Mouse (Mus musculus) bone marrow, adult 2 months (tissue): Measurements from ENCODE around the gene Sh3bp5l.
"Not testable (repeated sequence)": the region's sequence is repeated elsewhere in the genome, so short reads cannot be mapped to it uniquely, and the experiment has no call there.

ENCODE experiments used
- CTCF ChIP-seq: fragments of 200-500 bp; IDR thresholded peaks from 2 replicates; pipeline ENCODE4 v1.5.1; 2011; ENCODE audit warnings: low read length, control low read depth; ENCODE audit not compliant: control insufficient read depth, insufficient read depth
- POLR2A ChIP-seq: fragments of 200-500 bp; IDR thresholded peaks from 2 replicates; pipeline ENCODE4 v1.6.1; 2011; ENCODE audit warnings: low read depth, mild to moderate bottlenecking, control low read depth, low read length, borderline replicate concordance; ENCODE audit not compliant: control insufficient read depth

DNA sequence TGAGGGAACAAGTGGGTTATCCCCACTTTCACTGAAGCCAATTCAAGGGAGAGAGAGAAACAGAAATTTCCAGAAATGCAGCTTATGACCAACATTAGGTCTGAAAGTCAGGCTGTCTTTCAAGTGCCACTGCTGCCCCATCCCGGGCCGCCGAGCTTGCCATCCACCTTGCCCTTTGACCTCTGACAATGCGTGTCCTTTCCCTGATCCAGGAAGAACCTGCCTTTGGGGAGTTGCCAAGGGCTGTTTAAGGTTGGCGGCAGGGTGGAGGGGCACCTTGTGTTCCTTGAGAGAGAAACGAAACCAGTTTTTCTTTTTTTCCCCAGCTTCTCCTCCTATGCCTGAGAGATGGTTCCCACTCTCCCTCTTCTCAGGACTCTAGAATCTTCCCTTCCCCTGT is 35.7 kb downstream of the Sh3bp5l start:
- not testable (repeated sequence) for TF ChIP-seq POLR2A, CTCF
